Mouse (Mus musculus): ENCODE measurements at regions not wholly inside any gene's neighbourhood (a gene's known extent, or its start where the extent isn't known, plus 50 kb on each side); places are given as distances from the start of the nearest gene placed in this dataset.

GRCm38 (mm10) chr13:119333915-119334314 lies 94.5 kb upstream of the Paip1 start:
- H3K9ac ChIP-seq (ENCODE audit: insufficient read depth, low read depth, low read length, poor library complexity, severe bottlenecking), result no peak overlapping the region
- no peaks in the 10 kb centered on the region for H3K36me3 ChIP-seq (ENCODE audit: control insufficient read depth, insufficient read depth, low read length, poor library complexity, severe bottlenecking)
- in situ Hi-C loops (cut with MboI; ENCODE audit: low sequenced_read_pairs in 2 of 2, unreplicated experiment in 2 of 2), result loop anchor here in 1 of 2 experiments (25.0 kb wide), 1 partner anchor 922 kb away; no protein-coding TSS in a partner anchor
- no peak for DNase-seq (ENCODE audit: low read depth, low spot score)
- H3K4me3 ChIP-seq (ENCODE audit: insufficient read depth in 1 of 2, low read depth in 1 of 2, low read length in 2 of 2, poor library complexity in 1 of 2, severe bottlenecking in 1 of 2), result no peak overlapping the region
- no peaks in the 10 kb centered on the region for H3K9me3 ChIP-seq (ENCODE audit: control insufficient read depth, insufficient read depth, low read depth, low read length)
- no peaks in the 10 kb centered on the region for H3K4me1 ChIP-seq (ENCODE audit: control insufficient read depth in 2 of 2, insufficient read depth in 2 of 2, low read length in 2 of 2, poor library complexity in 1 of 2)
- TF ChIP-seq HCFC1 (IDR thresholded peaks at IDR 0.05; ENCODE audit: borderline replicate concordance, insufficient read depth, low read length) (no peak), CHD2 (IDR thresholded peaks at IDR 0.05; ENCODE audit: low read depth, low read length) (no peak), MAFK (IDR thresholded peaks at IDR 0.05; ENCODE audit: insufficient read depth, low read depth, low read length) (no peak), ZC3H11A (IDR thresholded peaks at IDR 0.05; ENCODE audit: borderline replicate concordance, low read depth, low read length) (no peak), ZNF384 (IDR thresholded peaks at IDR 0.05; ENCODE audit: low read depth, low read length) (no peak)
- no peak overlapping the region for H3K27ac ChIP-seq (ENCODE audit: insufficient read depth, low read depth, low read length, poor library complexity, severe bottlenecking)

- Histone ChIP-seq H3K4me1 (ENCODE audit: control insufficient read depth in 2 of 2, insufficient read depth in 2 of 2, low read length in 2 of 2, poor library complexity in 1 of 2) (no peaks in the 10 kb centered on the region), H3K9ac (ENCODE audit: insufficient read depth, low read depth, low read length, poor library complexity, severe bottlenecking) (no peak overlapping the region), H3K27ac (ENCODE audit: insufficient read depth, low read depth, low read length, poor library complexity, severe bottlenecking) (no peak overlapping the region), H3K9me3 (ENCODE audit: control insufficient read depth, insufficient read depth, low read depth, low read length) (no peaks in the 10 kb centered on the region), H3K36me3 (ENCODE audit: control insufficient read depth, insufficient read depth, low read length, poor library complexity, severe bottlenecking) (no peaks in the 10 kb centered on the region), H3K4me3 (ENCODE audit: insufficient read depth in 1 of 2, low read depth in 1 of 2, low read length in 2 of 2, poor library complexity in 1 of 2, severe bottlenecking in 1 of 2) (no peak overlapping the region)
- in situ Hi-C loops (cut with MboI; ENCODE audit: low sequenced_read_pairs in 2 of 2, unreplicated experiment in 2 of 2), result loop anchor here in 1 of 2 experiments (25.0 kb wide), 1 partner anchor 926 kb away; no protein-coding TSS in a partner anchor
- DNase-seq (ENCODE audit: low read depth, low spot score), result no peak
- no peak for TF ChIP-seq HCFC1 (IDR thresholded peaks at IDR 0.05; ENCODE audit: borderline replicate concordance, insufficient read depth, low read length)
- TF ChIP-seq ZNF384 (IDR thresholded peaks at IDR 0.05; ENCODE audit: low read depth, low read length), result no peak
- no peak for TF ChIP-seq ZC3H11A (IDR thresholded peaks at IDR 0.05; ENCODE audit: borderline replicate concordance, low read depth, low read length)
- no peak for TF ChIP-seq MAFK (IDR thresholded peaks at IDR 0.05; ENCODE audit: insufficient read depth, low read depth, low read length)
- no peak for TF ChIP-seq CHD2 (IDR thresholded peaks at IDR 0.05; ENCODE audit: low read depth, low read length)
These were observed 90.5 kb upstream of the Paip1 start for GRCm38 (mm10) chr13:119337861-119338260.

GRCm38 (mm10) chr13:119339016-119339415 lies 89.4 kb upstream of the Paip1 start:
- Histone ChIP-seq H3K4me1 (ENCODE audit: control insufficient read depth in 2 of 2, insufficient read depth in 2 of 2, low read length in 2 of 2, poor library complexity in 1 of 2) (no peaks in the 10 kb centered on the region), H3K4me3 (ENCODE audit: insufficient read depth in 1 of 2, low read depth in 1 of 2, low read length in 2 of 2, poor library complexity in 1 of 2, severe bottlenecking in 1 of 2) (no peak overlapping the region), H3K27ac (ENCODE audit: insufficient read depth, low read depth, low read length, poor library complexity, severe bottlenecking) (no peak overlapping the region), H3K9me3 (ENCODE audit: control insufficient read depth, insufficient read depth, low read depth, low read length) (no peaks in the 10 kb centered on the region), H3K36me3 (ENCODE audit: control insufficient read depth, insufficient read depth, low read length, poor library complexity, severe bottlenecking) (no peaks in the 10 kb centered on the region), H3K9ac (ENCODE audit: insufficient read depth, low read depth, low read length, poor library complexity, severe bottlenecking) (no peak overlapping the region)
- in situ Hi-C loops (cut with MboI; ENCODE audit: low sequenced_read_pairs in 2 of 2, unreplicated experiment in 2 of 2), result loop anchor here in 1 of 2 experiments (25.0 kb wide), 1 partner anchor 927 kb away; no protein-coding TSS in a partner anchor
- no peak for TF ChIP-seq MAFK (IDR thresholded peaks at IDR 0.05; ENCODE audit: insufficient read depth, low read depth, low read length)
- TF ChIP-seq HCFC1 (IDR thresholded peaks at IDR 0.05; ENCODE audit: borderline replicate concordance, insufficient read depth, low read length), result no peak
- no peak for TF ChIP-seq CHD2 (IDR thresholded peaks at IDR 0.05; ENCODE audit: low read depth, low read length)
- TF ChIP-seq ZNF384 (IDR thresholded peaks at IDR 0.05; ENCODE audit: low read depth, low read length), result no peak
- no peak for TF ChIP-seq ZC3H11A (IDR thresholded peaks at IDR 0.05; ENCODE audit: borderline replicate concordance, low read depth, low read length)
- no peak for DNase-seq (ENCODE audit: low read depth, low spot score)

GRCm38 (mm10) chr13:119339762-119340161 lies 88.6 kb upstream of the Paip1 start:
- no peak overlapping the region for H3K4me3 ChIP-seq (ENCODE audit: insufficient read depth in 1 of 2, low read depth in 1 of 2, low read length in 2 of 2, poor library complexity in 1 of 2, severe bottlenecking in 1 of 2)

More at GRCm38 (mm10) chr13:119339762-119340161, 88.6 kb upstream of the Paip1 start:
- H3K27ac ChIP-seq (ENCODE audit: insufficient read depth, low read depth, low read length, poor library complexity, severe bottlenecking), result no peak overlapping the region
- H3K9me3 ChIP-seq (ENCODE audit: control insufficient read depth, insufficient read depth, low read depth, low read length), result no peaks in the 10 kb centered on the region
- in situ Hi-C loops (cut with MboI; ENCODE audit: low sequenced_read_pairs in 2 of 2, unreplicated experiment in 2 of 2), result loop anchor here in 1 of 2 experiments (25.0 kb wide), 1 partner anchor 927 kb away; no protein-coding TSS in a partner anchor
- no peaks in the 10 kb centered on the region for H3K36me3 ChIP-seq (ENCODE audit: control insufficient read depth, insufficient read depth, low read length, poor library complexity, severe bottlenecking)
- no peaks in the 10 kb centered on the region for H3K4me1 ChIP-seq (ENCODE audit: control insufficient read depth in 2 of 2, insufficient read depth in 2 of 2, low read length in 2 of 2, poor library complexity in 1 of 2)
- no peak for DNase-seq (ENCODE audit: low read depth, low spot score)
- H3K9ac ChIP-seq (ENCODE audit: insufficient read depth, low read depth, low read length, poor library complexity, severe bottlenecking), result no peak overlapping the region
- no peak for TF ChIP-seq ZNF384 (IDR thresholded peaks at IDR 0.05; ENCODE audit: low read depth, low read length)
- TF ChIP-seq HCFC1 (IDR thresholded peaks at IDR 0.05; ENCODE audit: borderline replicate concordance, insufficient read depth, low read length), result no peak
- TF ChIP-seq ZC3H11A (IDR thresholded peaks at IDR 0.05; ENCODE audit: borderline replicate concordance, low read depth, low read length), result no peak
- TF ChIP-seq CHD2 (IDR thresholded peaks at IDR 0.05; ENCODE audit: low read depth, low read length), result no peak

All from ES-E14 (cell line).